Mouse (Mus musculus) myocyte (in vitro differentiated cells): ENCODE results near the gene Rab19. TPM values are rescaled to one million over a fixed set of nuclear protein-coding genes. Genes with fewer than 3 reads are reported as not detected.

Source experiments
- polyA plus RNA-seq: library from polyadenylated mRNA; unstranded; fragments of >200 nt; fragmentation: generic; extraction: Trizol; gene quantifications from one replicate; pipeline ENCODE4 v1.2.1, GENCODE M21; 2012; ENCODE audit warnings: missing spikeins

Rab19 gene
- polyA plus RNA-seq, 1 experiment = not detected

Other genes with a start within 250 kb of the Rab19 start
- 2.8 TPM for gene Kdm7a, start 174.4 kb upstream of the Rab19 start, polyA plus RNA-seq
- 18.3 TPM for gene Slc37a3, start 3.5 kb upstream of the Rab19 start, polyA plus RNA-seq
- 34.7 TPM for gene Mkrn1, start 39.3 kb downstream of the Rab19 start, polyA plus RNA-seq
- 8.4 TPM for gene Dennd2a, start 176.7 kb downstream of the Rab19 start, polyA plus RNA-seq
- 11.0 TPM for gene Adck2, start 192.7 kb downstream of the Rab19 start, polyA plus RNA-seq
- gene Gm42420, start 204.6 kb downstream of the Rab19 start, polyA plus RNA-seq = 0.22 TPM
- gene Ndufb2, start 211.4 kb downstream of the Rab19 start, polyA plus RNA-seq = 267 TPM